Mouse (Mus musculus): ENCODE data around the gene Gemin5. TPM values are rescaled to one million over a fixed set of nuclear protein-coding genes. Genes with fewer than 3 reads are reported as not detected.

Gene Gemin5
- polyA plus RNA-seq, 1 experiment from 2014 or later, result 13.9 TPM

GRCm38 (mm10) chr11:58092541-58092940 is 75.8 kb downstream of the Gemin5 start:
- no peak overlapping the region for H3K4me2 ChIP-seq

GRCm38 (mm10) chr11:58081716-58082115 is 86.6 kb downstream of the Gemin5 start:
- no peak overlapping the region for H3K27ac ChIP-seq
- no peak overlapping the region for H3K4me3 ChIP-seq
- H3K27me3 ChIP-seq, result no peaks in the 10 kb centered on the region
- ATAC-seq, result no peak
- H3K36me3 ChIP-seq (ENCODE audit: poor library complexity, severe bottlenecking), result no peaks in the 10 kb centered on the region
- no peaks in the 10 kb centered on the region for H3K9me3 ChIP-seq (replicated peaks)
- no peak overlapping the region for H3K4me2 ChIP-seq
- H3K4me1 ChIP-seq, result no peaks in the 10 kb centered on the region
- H3K9ac ChIP-seq, result no peak overlapping the region
- 89% methylated on average over 6 of the region's 6 CpGs for WGBS

More at GRCm38 (mm10) chr11:58092541-58092940, 75.8 kb downstream of the Gemin5 start:
- H3K27ac ChIP-seq, result no peak overlapping the region
- peaks cover 21% of the 10 kb centered on the region for H3K27me3 ChIP-seq
- H3K4me1 ChIP-seq, result peaks cover 2% of the 10 kb centered on the region
- H3K9me3 ChIP-seq (replicated peaks), result no peaks in the 10 kb centered on the region
- H3K36me3 ChIP-seq (ENCODE audit: poor library complexity, severe bottlenecking), result no peaks in the 10 kb centered on the region
- H3K9ac ChIP-seq, result no peak overlapping the region
- H3K4me3 ChIP-seq, result no peak overlapping the region
- no peak for ATAC-seq
- WGBS, result 75% methylated on average over 4 of the region's 4 CpGs

GRCm38 (mm10) chr11:58077270-58077669 is 91.1 kb downstream of the Gemin5 start:
- no peak for ATAC-seq
- Histone ChIP-seq H3K9ac (no peak overlapping the region), H3K9me3 (replicated peaks) (no peaks in the 10 kb centered on the region), H3K4me3 (no peak overlapping the region), H3K36me3 (ENCODE audit: poor library complexity, severe bottlenecking) (no peaks in the 10 kb centered on the region), H3K27me3 (no peaks in the 10 kb centered on the region), H3K4me2 (no peak overlapping the region), H3K27ac (no peak overlapping the region), H3K4me1 (no peaks in the 10 kb centered on the region)
- WGBS, result 77% methylated on average over 4 of the region's 4 CpGs

GRCm38 (mm10) chr11:58072978-58073377 is 95.4 kb downstream of the Gemin5 start:
- Histone ChIP-seq H3K9me3 (replicated peaks) (no peaks in the 10 kb centered on the region), H3K9ac (no peak overlapping the region), H3K4me3 (no peak overlapping the region), H3K27ac (no peak overlapping the region), H3K4me1 (no peaks in the 10 kb centered on the region), H3K4me2 (no peak overlapping the region), H3K36me3 (ENCODE audit: poor library complexity, severe bottlenecking) (no peaks in the 10 kb centered on the region), H3K27me3 (no peaks in the 10 kb centered on the region)
- WGBS, result 87% methylated on average over 3 of the region's 3 CpGs
- ATAC-seq, result no peak

Other genes starting within 250 kb of the Gemin5 start
- 14.1 and 16.3 TPM in 2 replicates for gene Larp1, start 159.5 kb downstream of the Gemin5 start, polyA plus RNA-seq (2015; fragmentation: Nextera tagmentation; extraction: Ambion mirVana)
- 0.15 and 0.19 TPM in 2 replicates for gene Gm12248, start 75.4 kb downstream of the Gemin5 start, polyA plus RNA-seq (2015; fragmentation: Nextera tagmentation; extraction: Ambion mirVana)
- gene Cnot8, start 64.4 kb downstream of the Gemin5 start, polyA plus RNA-seq (2015; fragmentation: Nextera tagmentation; extraction: Ambion mirVana), result 124 and 129 TPM in 2 replicates
- gene Mrpl22, start 3.1 kb upstream of the Gemin5 start, polyA plus RNA-seq (2015; fragmentation: Nextera tagmentation; extraction: Ambion mirVana), result 119 and 135 TPM in 2 replicates
- 0.83 and 0.94 TPM in 2 replicates for gene Igtp, start 31.0 kb upstream of the Gemin5 start, polyA plus RNA-seq (2015; fragmentation: Nextera tagmentation; extraction: Ambion mirVana)
- 0.29 and 0.49 TPM in 2 replicates for gene Irgm2, start 31.1 kb upstream of the Gemin5 start, polyA plus RNA-seq (2015; fragmentation: Nextera tagmentation; extraction: Ambion mirVana)
- not detected in 2 replicates for gene 4930438A08Rik, start 106.3 kb upstream of the Gemin5 start, polyA plus RNA-seq (2015; fragmentation: Nextera tagmentation; extraction: Ambion mirVana)
- 28.9 and 31.4 TPM in 2 replicates for gene Zfp692, start 138.5 kb upstream of the Gemin5 start, polyA plus RNA-seq (2015; fragmentation: Nextera tagmentation; extraction: Ambion mirVana)
- gene Zfp672, start 161.8 kb upstream of the Gemin5 start, polyA plus RNA-seq (2015; fragmentation: Nextera tagmentation; extraction: Ambion mirVana), result 38.1 and 40.5 TPM in 2 replicates
- 43.9 and 48.0 TPM in 2 replicates for gene Sh3bp5l, start 162.2 kb upstream of the Gemin5 start, polyA plus RNA-seq (2015; fragmentation: Nextera tagmentation; extraction: Ambion mirVana)
- gene Lypd8, start 210.5 kb upstream of the Gemin5 start, polyA plus RNA-seq (2015; fragmentation: Nextera tagmentation; extraction: Ambion mirVana), result 0.31 TPM in 1 of 2 replicates, not detected in the other

All from forebrain, embryonic 13.5 days (tissue).